Mouse (Mus musculus) erythroblast, embryonic 14.5 days (primary cell): ENCODE measurements around the gene Prg3.

ENCODE experiments used
- GATA1 ChIP-seq: IDR thresholded peaks from 2 replicates; pipeline ENCODE4 v1.6.1; 2012; ENCODE audit warnings: low read length, inconsistent platforms, mixed read lengths
- TAL1 ChIP-seq: IDR thresholded peaks from 3 replicates; pipeline ENCODE4 v1.6.1; 2012; ENCODE audit warnings: low read length, inconsistent platforms, mixed read lengths

GRCm38 (mm10) chr2:84961901-84962300 lies 26.1 kb upstream of the Prg3 start:
- TF ChIP-seq GATA1 = no peak
- TF ChIP-seq TAL1 = no peak
